Mouse (Mus musculus): ENCODE data around the gene Trmo. TPM values are rescaled to one million over a fixed set of nuclear protein-coding genes. Genes with fewer than 3 reads are reported as not detected.

Gene Trmo
- total RNA-seq, 2 experiments from 2014 or later: 5.5 to 7.3 TPM

- peak; percentile 89 for DNase-seq
These were observed 18.2 kb downstream of the Trmo start for GRCm38 (mm10) chr4:46371030-46371429.

DNA sequence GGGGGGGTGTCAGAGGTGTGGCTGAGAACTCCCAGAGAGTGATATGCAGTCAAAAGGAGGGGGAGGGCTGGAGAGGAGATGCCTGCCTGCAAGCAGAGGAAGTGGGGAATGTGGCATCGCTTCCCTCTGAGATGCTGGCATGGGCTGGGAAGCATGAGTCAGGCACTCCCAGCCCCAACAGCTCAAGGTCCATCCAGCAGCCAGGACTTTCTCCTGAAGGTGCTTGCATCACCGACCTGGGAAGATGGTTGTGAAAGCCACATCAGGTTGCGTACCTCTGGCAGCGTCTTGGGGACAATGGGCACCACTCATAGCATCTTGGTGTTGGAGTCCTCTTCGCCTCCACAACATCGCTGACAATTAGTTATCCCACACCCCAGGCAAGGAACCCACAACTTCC lies 18.8 kb downstream of the Trmo start:
- peak; percentile 57 for DNase-seq

DNA sequence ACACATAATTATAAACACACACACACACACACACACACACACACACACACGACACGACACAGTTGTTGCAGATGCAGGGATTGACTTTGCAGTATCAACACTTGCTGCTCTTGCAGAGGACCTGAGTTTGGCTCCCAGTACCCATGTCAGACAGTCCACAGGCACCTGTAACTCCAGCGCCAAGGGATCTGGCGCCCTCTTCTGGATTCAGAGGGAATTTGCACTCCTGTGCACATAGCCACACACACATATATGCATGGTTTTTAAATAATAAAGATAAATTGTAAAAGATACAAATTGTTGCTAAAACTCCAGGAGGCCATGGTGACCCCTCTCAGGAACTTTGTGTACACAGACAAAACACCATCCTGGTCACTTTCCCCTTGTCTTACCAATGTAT lies 20.2 kb downstream of the Trmo start:
- no peak for DNase-seq

GRCm38 (mm10) chr4:46367487-46367959 lies 21.7 kb downstream of the Trmo start:
- no peak for DNase-seq

- no peak for DNase-seq
These were observed 24.9 kb downstream of the Trmo start for GRCm38 (mm10) chr4:46364360-46364759.

DNA sequence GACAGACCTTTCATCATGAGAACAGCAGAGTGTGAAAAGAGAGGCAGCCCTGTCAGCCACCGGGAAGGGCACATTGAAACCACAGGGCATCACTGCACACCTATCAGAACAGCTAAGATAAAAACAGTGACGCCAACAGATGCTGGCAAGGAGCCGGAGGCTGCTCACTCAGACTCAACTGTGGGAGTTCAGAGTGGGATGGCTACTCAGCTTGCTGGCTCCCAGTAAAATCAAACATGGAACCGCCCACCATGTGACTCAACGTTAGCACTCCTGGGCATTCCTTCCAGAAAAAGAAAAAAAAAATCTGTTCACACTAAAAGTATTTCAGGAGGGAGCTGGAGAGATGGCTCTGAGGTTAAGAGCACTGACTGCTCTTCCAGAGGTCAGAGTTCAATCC lies 28.0 kb downstream of the Trmo start:
- DNase-seq: no peak

- no peak for DNase-seq
These were observed 29.5 kb downstream of the Trmo start for GRCm38 (mm10) chr4:46359539-46360253.

DNA sequence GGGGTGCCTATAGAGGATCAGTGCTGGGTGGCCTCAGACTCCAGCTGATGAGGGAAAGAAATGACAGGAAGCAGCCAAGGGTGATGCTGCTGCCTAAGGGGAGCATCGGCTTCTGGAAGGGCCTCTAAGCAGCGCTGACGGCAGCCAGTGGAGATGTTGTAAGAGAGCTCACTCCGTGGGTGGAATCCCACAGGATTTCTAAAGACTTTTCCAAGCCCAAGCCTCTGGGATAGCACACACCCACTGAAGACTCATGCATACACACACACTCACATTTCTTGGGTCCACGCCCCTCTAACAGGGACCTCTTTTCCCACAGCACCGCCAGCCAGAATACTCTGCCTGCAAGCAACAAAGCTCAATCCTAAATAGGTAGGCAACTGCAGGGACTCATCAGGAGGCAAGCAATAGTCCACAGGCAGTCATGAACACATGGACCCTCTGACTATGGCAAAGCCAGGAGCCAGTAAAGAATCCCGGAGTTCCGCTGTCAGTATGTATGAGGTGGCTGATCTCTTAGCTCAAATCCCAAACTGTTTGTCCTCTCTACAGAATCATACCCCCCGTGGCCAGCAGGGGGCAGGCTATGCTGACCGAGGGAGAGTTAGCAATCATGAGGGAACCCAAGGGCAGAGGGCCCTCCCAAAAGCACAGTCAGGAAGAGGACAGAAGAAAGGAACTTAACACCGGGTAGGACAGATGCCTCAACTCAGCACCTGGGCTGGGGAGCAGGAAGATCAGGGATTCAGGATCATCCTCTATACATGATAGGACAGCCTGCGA lies 32.7 kb downstream of the Trmo start:
- peak; percentile 81 for DNase-seq

DNA sequence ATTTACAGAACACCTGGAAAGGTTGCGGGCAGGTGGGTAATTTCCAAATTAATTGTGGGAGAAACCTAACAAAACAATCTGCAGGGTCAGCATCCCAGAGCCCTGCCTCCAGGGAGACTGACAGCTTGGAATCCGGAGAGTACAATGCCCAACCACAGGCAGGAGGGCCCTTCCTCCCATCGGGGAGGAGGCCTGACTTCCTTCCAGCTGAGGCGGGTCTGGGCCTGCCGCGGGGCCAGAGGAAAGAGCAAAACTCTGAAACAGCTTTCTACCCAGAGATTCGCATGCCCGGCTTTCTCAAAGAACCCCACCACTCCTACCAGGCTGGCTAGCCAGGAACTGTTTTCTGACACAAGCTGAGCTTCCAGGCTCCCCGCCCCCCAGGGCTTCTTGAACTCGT lies 36.2 kb downstream of the Trmo start:
- no peak for DNase-seq

DNA sequence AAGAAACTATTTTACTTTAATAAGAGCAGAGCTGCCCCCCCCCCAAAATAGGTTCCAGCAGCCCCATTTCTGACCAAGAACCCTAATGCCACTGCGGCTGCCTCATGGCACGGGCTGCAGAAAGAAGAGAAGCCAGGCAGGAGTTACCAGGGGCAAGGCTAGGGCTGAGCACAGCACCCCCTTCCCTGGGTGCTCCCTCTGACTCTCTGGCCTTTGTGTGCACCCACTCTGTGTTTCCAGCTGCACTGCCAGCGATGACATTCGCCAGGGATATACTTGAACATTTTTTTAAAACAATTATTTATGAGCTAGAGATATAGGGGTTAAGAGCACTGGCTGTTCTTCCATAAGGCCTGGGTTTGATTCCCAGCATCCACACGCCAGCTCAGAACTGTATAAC lies 39.7 kb downstream of the Trmo start:
- DNase-seq: no peak

DNA sequence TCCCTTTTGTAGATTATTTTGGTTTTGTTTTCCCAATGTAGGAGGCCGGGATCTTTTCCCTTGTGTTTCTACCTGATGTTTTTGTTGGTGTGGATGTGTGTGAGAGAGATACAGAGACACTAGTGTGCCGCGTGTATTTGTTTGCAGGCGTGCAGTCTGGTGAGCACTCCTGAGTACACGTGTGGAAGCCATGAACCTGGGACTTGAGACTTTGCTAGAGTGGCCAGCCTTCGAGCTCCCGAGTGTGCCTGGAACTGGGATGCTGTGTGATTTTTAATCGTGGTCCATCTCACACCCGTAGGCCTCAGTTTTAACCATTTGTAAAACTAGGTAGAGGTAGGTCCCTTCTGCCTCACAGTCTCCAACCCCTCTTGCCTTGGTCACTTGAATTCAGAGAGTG lies 40.3 kb downstream of the Trmo start:
- DNase-seq: no peak

DNA sequence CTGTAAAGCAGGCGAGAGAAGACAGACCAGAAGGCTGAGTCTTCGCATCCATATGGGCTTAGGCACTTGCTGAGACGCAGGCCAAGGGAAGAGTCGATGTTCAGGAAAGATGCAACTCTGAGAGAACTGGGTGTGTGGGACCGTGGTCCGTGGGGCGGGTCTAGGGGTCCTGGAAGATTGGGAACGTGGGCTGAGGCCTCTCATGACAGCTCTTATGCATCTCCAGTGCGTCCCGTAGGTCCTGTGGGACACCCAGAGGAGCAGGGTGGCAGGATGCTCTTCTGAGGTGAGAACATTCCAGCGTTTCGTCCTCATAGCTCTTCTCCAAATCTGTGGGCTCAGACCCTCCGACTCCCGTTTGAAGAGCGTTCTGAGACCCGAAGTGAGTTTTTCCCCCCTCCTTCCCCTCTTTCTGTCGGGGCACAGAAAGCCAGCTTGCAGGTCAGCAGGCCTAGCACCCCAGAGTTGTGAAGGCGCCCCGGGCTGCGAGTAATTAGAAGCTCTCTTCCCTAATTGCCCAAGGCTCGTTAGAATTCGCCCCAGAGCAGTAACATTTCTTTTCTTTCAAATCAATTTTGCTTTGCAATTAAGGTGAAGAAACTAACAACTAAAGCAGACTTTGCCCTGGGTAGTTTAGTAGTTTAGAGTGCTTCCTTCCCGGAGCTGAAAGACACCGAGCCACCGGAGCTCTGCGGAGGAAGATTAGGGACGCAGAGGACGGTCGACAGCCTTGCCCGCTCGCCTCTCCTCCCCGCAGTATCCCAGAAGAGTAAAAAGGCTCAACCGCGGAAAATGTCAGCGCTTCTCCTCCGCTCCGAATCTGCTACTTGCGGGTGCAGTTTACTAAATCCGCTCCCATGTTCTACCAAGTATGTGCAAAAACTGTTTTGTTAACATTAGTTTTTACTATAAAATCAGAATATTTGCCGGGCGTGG lies 41.4 kb downstream of the Trmo start:
- no peak for DNase-seq

DNA sequence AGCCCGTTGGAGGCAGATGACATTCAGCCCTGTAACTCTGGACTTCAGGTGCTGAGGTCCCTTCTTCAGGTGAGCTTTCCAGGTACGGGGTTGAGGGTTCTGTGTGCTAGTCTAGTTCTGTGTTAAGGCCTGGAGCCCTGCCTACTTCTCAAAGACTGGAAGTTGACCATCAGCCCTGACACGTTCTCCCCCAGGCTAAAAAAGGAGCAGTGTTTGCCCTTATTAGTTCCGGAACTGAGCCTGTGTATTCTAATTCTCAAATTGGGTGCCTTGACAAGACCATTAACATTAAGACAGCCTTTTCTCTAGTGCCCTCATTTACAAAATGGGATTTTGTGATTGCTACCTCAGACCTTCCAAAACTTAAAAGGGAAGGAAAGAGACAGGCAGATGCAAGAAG lies 42.1 kb downstream of the Trmo start:
- DNase-seq: no peak

GRCm38 (mm10) chr4:46346221-46346620 lies 43.0 kb downstream of the Trmo start:
- DNase-seq: no peak

DNA sequence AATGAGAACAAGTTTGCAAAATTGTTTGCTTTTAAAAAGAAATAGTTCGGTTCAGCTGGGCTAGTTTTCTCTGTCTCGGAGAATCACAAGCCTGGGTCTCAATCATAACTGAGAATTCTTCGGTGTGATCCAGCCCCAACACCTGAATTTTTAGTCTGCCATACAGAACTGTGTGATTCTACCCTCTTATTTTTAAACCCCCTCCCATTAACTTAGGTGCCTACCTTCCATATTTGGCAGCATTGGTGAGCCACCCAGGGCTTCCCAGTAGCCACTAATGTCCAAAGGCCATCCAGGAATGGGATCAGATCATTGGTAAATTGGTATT lies 43.5 kb downstream of the Trmo start:
- no peak for DNase-seq

DNA sequence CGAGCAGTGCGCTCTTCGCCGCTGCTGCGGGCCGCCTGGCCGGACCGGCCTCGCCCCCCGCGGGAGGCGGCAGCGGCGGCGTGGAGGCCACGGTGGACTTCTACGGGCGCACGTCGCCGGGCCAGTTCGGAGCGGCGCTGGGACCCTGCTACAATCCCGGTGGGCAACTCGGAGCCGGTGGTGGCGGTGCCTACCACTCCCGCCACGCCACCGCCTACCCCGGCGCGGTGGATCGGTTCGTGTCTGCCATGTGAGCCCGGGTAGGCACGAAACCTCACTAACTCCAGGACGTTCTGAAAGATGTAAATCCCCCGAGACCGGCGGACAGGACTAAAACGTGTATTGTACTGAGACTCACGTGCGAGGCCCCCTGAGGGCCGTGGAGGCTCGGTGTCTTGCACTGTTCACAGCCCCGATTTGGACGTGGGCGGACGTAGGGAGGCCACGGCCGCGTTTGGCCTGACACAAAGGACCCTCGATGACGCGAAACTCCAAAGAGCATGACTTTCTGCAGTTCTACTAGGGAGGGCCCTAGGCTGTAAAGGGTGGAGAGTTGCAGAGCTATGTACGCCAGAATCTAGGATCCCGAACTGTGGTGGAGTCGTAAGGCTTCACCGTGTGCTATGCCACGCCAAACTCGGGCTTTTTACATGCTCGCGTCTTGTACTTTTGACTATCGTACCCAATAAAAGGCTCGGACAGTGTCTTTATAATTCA lies 44.0 kb downstream of the Trmo start:
- DNase-seq: no peak

GRCm38 (mm10) chr4:46344288-46344687 lies 44.9 kb downstream of the Trmo start:
- peak; percentile 28 for DNase-seq

GRCm38 (mm10) chr4:46343596-46344260 lies 45.5 kb downstream of the Trmo start, which contains the start of gene Foxe1:
Gene Foxe1, plus strand, starts transcription at chr4:46343609.
- DNase-seq: no peak

DNA sequence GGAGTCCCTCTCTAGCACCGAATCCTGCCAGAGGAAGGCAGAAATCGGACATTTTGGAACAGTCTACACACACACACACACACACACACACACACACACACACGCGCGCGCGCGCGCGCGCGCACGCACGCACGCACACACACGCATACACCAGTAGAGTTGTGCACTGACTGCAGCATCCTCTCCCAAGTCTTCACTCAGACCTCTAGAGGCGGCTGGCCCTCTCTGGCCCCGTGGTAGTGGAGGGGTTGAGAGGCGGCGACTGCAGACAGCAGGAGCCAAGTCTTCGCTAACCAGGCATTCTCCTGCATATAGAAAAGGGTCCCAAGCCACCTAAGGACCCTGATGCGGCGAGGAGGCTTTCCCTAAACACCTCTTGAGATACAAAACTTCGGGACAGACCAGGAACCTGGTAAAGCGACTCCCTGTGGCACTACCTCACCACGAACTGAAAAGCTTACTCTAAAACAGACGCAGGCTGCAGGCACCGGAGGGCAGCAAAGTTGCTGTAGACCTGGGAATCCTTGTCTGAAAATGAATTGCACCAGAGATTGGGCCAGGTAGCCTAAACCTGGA lies 46.4 kb downstream of the Trmo start:
- DNase-seq: no peak

- DNase-seq: no peak
These were observed 47.2 kb downstream of the Trmo start for GRCm38 (mm10) chr4:46341831-46342680.
